Mouse (Mus musculus) intestine, postnatal 0 days (tissue): ENCODE results near the gene Xpot. TPM values are rescaled to one million over a fixed set of nuclear protein-coding genes. Genes with fewer than 3 reads are reported as not detected.

Experiments used
- ATAC-seq: fragments of 200-750 bp; cut with Nextera tagmentation; 2 replicates; pipeline ENCODE4 v1.8.0; 2017; ENCODE audit warnings: mild to moderate bottlenecking, moderate TSS enrichment, moderate library complexity
- H3K27ac ChIP-seq: fragments of 300-500 bp; sonication (generic); 2 replicates; pipeline ENCODE4 v1.5.1; 2014; ENCODE audit warnings: mild to moderate bottlenecking, low read depth, low read length, moderate library complexity
- H3K27me3 ChIP-seq: fragments of 300-500 bp; sonication (generic); replicated peaks from 2 replicates; pipeline ENCODE4 v1.6.1; 2014; ENCODE audit warnings: low read length, mixed read lengths; ENCODE audit not compliant: control insufficient read depth, insufficient read depth
- H3K36me3 ChIP-seq: fragments of 300-500 bp; sonication (generic); 2 replicates; pipeline ENCODE4 v1.6.1; 2014; ENCODE audit warnings: mild to moderate bottlenecking, moderate library complexity; ENCODE audit not compliant: control insufficient read depth, insufficient read depth
- H3K4me1 ChIP-seq: fragments of 300-500 bp; sonication (generic); replicated peaks from 2 replicates; pipeline ENCODE4 v1.6.1; 2014; ENCODE audit warnings: antibody characterized with exemption, low read length, mixed read lengths; ENCODE audit not compliant: control insufficient read depth, insufficient read depth
- H3K4me2 ChIP-seq: fragments of 300-500 bp; sonication (generic); replicated peaks from 2 replicates; pipeline ENCODE4 v1.6.1; 2014; ENCODE audit warnings: low read depth, mild to moderate bottlenecking, moderate library complexity
- H3K4me3 ChIP-seq: fragments of 300-500 bp; sonication (generic); 2 replicates; pipeline ENCODE4 v1.5.1; 2014; ENCODE audit warnings: low read depth, low read length
- H3K9ac ChIP-seq: fragments of 300-500 bp; sonication (generic); 2 replicates; pipeline ENCODE4 v1.6.1; 2014; ENCODE audit warnings: mild to moderate bottlenecking, low read depth, low read length
- H3K9me3 ChIP-seq: fragments of 300-500 bp; sonication (generic); 2 replicates; pipeline ENCODE4 v1.6.1; 2016; ENCODE audit warnings: mixed run types; ENCODE audit not compliant: control insufficient read depth
- CTCF ChIP-seq: sonication (generic); IDR thresholded peaks from 2 replicates; pipeline ENCODE4 v1.5.1; 2016; ENCODE audit warnings: low read depth, mild to moderate bottlenecking, control low read depth, antibody characterized with exemption, moderate library complexity
- WGBS: fragments of 180-500 bp; shearing (Covaris S2); extraction: QIAGEN DNeasy Blood & Tissue Kit; methylation state at CpG from one replicate; pipeline ENCODE4 v1.1.7; 2014; 5-methylcytosine and 5-hydroxymethylcytosine counted together
- polyA plus RNA-seq: library from polyadenylated mRNA; unstranded; fragments of >200 nt; fragmentation: Nextera tagmentation; extraction: Ambion mirVana; gene quantifications from 2 replicates; pipeline ENCODE4 v1.2.1, GENCODE M21; 2015

The Xpot gene
- polyA plus RNA-seq, 1 experiment from 2014 or later, result 19.5 TPM

- WGBS, result 95% methylated on average over 10 of the region's 10 CpGs
- peaks cover 67% of the 10 kb centered on the region for H3K36me3 ChIP-seq
Measured at GRCm38 (mm10) chr10:121568026-121568425, 58.1 kb downstream of the Xpot start.

GRCm38 (mm10) chr10:121564447-121564846 is 61.7 kb downstream of the Xpot start:
- no peak for ATAC-seq
- 82% methylated on average over 8 of the region's 8 CpGs for whole genome bisulfite sequencing
- Histone ChIP-seq H3K27ac (no peak overlapping the region), H3K27me3 (no peaks in the 10 kb centered on the region), H3K9ac (no peak overlapping the region), H3K9me3 (no peaks in the 10 kb centered on the region), H3K4me2 (no peak overlapping the region), H3K4me3 (no peak overlapping the region), H3K36me3 (peaks cover 62% of the 10 kb centered on the region), H3K4me1 (no peaks in the 10 kb centered on the region)
- no peak for TF ChIP-seq CTCF

More at GRCm38 (mm10) chr10:121568026-121568425, 58.1 kb downstream of the Xpot start:
- Histone ChIP-seq H3K9ac (no peak overlapping the region), H3K9me3 (no peaks in the 10 kb centered on the region), H3K4me2 (no peak overlapping the region), H3K4me3 (no peak overlapping the region), H3K27ac (no peak overlapping the region), H3K27me3 (no peaks in the 10 kb centered on the region), H3K4me1 (no peaks in the 10 kb centered on the region)
- TF ChIP-seq CTCF, result no peak
- no peak for ATAC-seq

GRCm38 (mm10) chr10:121558231-121558630 is 67.9 kb downstream of the Xpot start:
- peaks cover 75% of the 10 kb centered on the region for H3K36me3 ChIP-seq
- H3K4me1 ChIP-seq, result no peaks in the 10 kb centered on the region
- H3K4me3 ChIP-seq, result no peak overlapping the region
- no peak overlapping the region for H3K9ac ChIP-seq
- H3K4me2 ChIP-seq, result no peak overlapping the region
- no peaks in the 10 kb centered on the region for H3K27me3 ChIP-seq
- 68% methylated on average over 2 of the region's 2 CpGs for WGBS
- no peak for ATAC-seq
- H3K27ac ChIP-seq, result no peak overlapping the region
- no peaks in the 10 kb centered on the region for H3K9me3 ChIP-seq
- TF ChIP-seq CTCF, result no peak

GRCm38 (mm10) chr10:121556263-121556662 is 69.9 kb downstream of the Xpot start:
- Histone ChIP-seq H3K4me1 (no peaks in the 10 kb centered on the region), H3K27ac (no peak overlapping the region), H3K9ac (no peak overlapping the region), H3K36me3 (peaks cover 82% of the 10 kb centered on the region), H3K27me3 (no peaks in the 10 kb centered on the region), H3K4me3 (no peak overlapping the region), H3K9me3 (no peaks in the 10 kb centered on the region), H3K4me2 (no peak overlapping the region)
- ATAC-seq, result no peak
- peak; percentile 65 for TF ChIP-seq CTCF
- WGBS, result 74% methylated on average over 6 of the region's 6 CpGs

GRCm38 (mm10) chr10:121550334-121550733 is 75.8 kb downstream of the Xpot start:
- Histone ChIP-seq H3K4me3 (no peak overlapping the region), H3K9me3 (no peaks in the 10 kb centered on the region), H3K9ac (no peak overlapping the region), H3K27ac (no peak overlapping the region), H3K36me3 (peaks cover 94% of the 10 kb centered on the region), H3K27me3 (no peaks in the 10 kb centered on the region), H3K4me1 (no peaks in the 10 kb centered on the region), H3K4me2 (no peak overlapping the region)
- no peak for TF ChIP-seq CTCF
- ATAC-seq, result no peak
- 84% methylated on average over 9 of the region's 9 CpGs for WGBS

GRCm38 (mm10) chr10:121549670-121550069 is 76.5 kb downstream of the Xpot start:
- ATAC-seq, result no peak
- WGBS, result 86% methylated on average over 5 of the region's 5 CpGs
- H3K9ac ChIP-seq, result no peak overlapping the region
- H3K9me3 ChIP-seq, result no peaks in the 10 kb centered on the region
- H3K36me3 ChIP-seq, result peaks cover 89% of the 10 kb centered on the region
- no peak overlapping the region for H3K4me2 ChIP-seq
- no peaks in the 10 kb centered on the region for H3K27me3 ChIP-seq
- H3K27ac ChIP-seq, result no peak overlapping the region
- H3K4me3 ChIP-seq, result no peak overlapping the region
- TF ChIP-seq CTCF, result no peak
- H3K4me1 ChIP-seq, result no peaks in the 10 kb centered on the region

GRCm38 (mm10) chr10:121547162-121547561 is 79.0 kb downstream of the Xpot start:
- ATAC-seq, result no peak
- Histone ChIP-seq H3K27ac (no peak overlapping the region), H3K36me3 (peaks cover 66% of the 10 kb centered on the region)

More at GRCm38 (mm10) chr10:121547162-121547561, 79.0 kb downstream of the Xpot start:
- TF ChIP-seq CTCF, result no peak
- no peaks in the 10 kb centered on the region for H3K4me1 ChIP-seq
- H3K9me3 ChIP-seq, result no peaks in the 10 kb centered on the region
- WGBS, result 89% methylated on average over 6 of the region's 6 CpGs
- no peaks in the 10 kb centered on the region for H3K27me3 ChIP-seq
- H3K4me3 ChIP-seq, result no peak overlapping the region
- H3K9ac ChIP-seq, result no peak overlapping the region
- no peak overlapping the region for H3K4me2 ChIP-seq
